Mouse (Mus musculus) megakaryocyte, embryonic 14.5 days (primary cell): ENCODE data around the gene Trpc4ap.

Source experiments
- FLI1 ChIP-seq: IDR thresholded peaks from 2 replicates; pipeline ENCODE4 v1.6.1; 2012; ENCODE audit warnings: low read length, inconsistent platforms, mixed read lengths
- GATA1 ChIP-seq: IDR thresholded peaks from 3 replicates; pipeline ENCODE4 v1.6.1; 2012; ENCODE audit warnings: mixed read lengths, low read length, inconsistent platforms, borderline replicate concordance

- no peak for TF ChIP-seq FLI1
- no peak for TF ChIP-seq GATA1
These were observed 59.8 kb downstream of the Trpc4ap start for GRCm38 (mm10) chr2:155632138-155632936.
